Mouse (Mus musculus): ENCODE measurements at regions not wholly inside any gene's neighbourhood (a gene's known extent, or its start where the extent isn't known, plus 50 kb on each side); places are given as distances from the start of the nearest gene placed in this dataset.
"Not testable (repeated sequence)": the region's sequence is repeated elsewhere in the genome, so short reads cannot be mapped to it uniquely, and the experiment has no call there.

DNA sequence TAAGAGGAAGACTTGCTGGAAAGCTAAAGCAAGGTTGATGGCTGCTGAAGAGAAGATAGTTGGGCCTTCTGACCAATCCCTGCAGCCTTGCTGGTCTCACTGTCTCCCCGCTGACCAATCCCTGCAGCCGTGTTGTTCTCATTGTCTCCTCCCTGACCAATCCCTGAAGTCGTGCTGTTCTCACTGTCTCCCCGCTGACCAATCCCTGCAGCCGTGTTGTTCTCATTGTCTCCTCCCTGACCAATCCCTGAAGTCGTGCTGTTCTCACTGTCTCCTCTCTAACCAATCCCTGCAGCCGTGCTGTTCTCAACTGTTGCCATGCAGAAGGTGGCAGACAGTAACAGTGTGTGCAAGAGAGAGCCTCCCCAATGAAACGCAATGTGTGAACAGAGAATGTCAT lies 142.6 kb upstream of the Rhobtb1 start:
- H3K4me3 ChIP-seq; H3K9ac ChIP-seq; ATAC-seq (ENCODE audit: low FRiP score, low read depth); H3K9me3 ChIP-seq; H3K27ac ChIP-seq; H3K4me1 ChIP-seq; H3K4me2 ChIP-seq (replicated peaks); H3K36me3 ChIP-seq; H3K27me3 ChIP-seq (replicated peaks): not testable (repeated sequence)
- WGBS = 91% methylated on average over 8 of the region's 8 CpGs

DNA sequence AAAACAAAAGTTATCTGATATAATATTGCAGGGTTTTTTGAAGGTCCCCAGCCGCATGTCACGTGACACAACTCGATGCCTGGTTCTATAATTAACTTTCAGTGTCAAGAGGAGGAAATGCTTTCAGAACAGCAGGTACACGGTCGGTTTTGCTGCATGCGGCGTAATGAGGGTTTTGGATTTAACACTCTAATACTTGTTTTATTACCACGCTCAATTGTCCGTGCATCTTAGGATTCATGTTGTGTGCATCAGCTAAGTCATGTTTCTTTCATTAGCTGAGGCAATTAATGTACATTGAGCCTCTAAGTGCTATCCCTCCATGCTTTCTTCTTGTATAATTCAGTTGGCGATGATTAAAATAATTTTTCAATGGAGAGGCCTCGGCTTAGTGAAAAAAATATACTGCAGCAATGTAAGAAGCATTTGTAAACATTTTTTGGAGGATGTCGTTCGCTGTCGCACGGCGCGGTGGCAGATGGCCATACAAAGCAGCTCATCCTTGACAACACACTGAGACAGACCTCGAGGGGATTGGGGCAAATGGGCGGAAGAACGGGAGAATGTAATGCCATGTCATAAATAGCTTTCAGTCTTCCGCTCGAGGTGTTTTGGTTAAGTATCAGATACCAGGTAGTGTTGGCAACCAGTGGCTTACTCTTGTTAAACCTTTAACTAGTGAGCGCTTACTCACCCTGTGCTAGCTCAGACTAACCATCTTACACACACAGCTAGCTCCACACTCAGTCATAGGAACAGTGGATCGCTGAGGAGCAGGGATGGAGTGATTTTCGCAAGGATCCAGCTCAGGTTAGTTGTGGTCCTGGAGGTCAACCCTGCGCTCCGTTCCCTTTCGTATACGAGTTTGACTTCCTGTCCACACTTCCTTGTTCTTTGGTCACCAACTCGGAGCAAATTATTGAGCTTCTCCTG lies 130.2 kb upstream of the Rhobtb1 start:
- Histone ChIP-seq H3K27ac (no peak overlapping the region; the same call in 1 of the 2 replicates), H3K4me2 (replicated peaks) (peak overlapping the region; percentile 33), H3K4me3 (no peak overlapping the region), H3K27me3 (replicated peaks) (no peaks in the 10 kb centered on the region), H3K9ac (no peak overlapping the region), H3K4me1 (no peaks in the 10 kb centered on the region), H3K36me3 (no peaks in the 10 kb centered on the region), H3K9me3 (no peaks in the 10 kb centered on the region)
- 66% methylated on average over 30 of the region's 30 CpGs for WGBS
- peak; percentile 81 for ATAC-seq (ENCODE audit: low FRiP score, low read depth)

DNA sequence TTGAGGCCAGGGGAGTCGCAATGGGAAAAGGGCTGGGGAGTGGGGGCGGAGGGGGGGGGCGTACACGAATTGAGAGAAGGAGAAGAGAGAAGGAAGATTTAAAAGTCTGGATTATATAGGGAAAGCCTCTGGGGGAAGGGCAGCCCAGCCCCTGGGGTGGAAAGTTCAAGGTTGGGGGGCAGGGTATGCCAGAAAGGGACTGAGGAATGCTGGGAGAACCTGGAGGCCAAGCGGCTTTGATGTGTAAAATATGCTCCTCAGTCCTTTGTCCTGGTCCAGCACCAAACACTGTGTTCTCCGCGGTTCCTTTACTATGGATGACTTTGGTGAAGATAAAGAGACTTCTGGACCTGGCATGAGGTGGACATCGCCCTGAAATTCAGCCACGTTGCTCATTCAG lies 117.8 kb upstream of the Rhobtb1 start:
- Histone ChIP-seq H3K4me2 (replicated peaks) (no peak overlapping the region), H3K4me1 (no peaks in the 10 kb centered on the region), H3K9me3 (no peaks in the 10 kb centered on the region), H3K27ac (no peak overlapping the region), H3K27me3 (replicated peaks) (no peaks in the 10 kb centered on the region), H3K9ac (no peak overlapping the region), H3K36me3 (no peaks in the 10 kb centered on the region), H3K4me3 (no peak overlapping the region)
- no peak for ATAC-seq (ENCODE audit: low FRiP score, low read depth)
- 68% methylated on average over 9 of the region's 9 CpGs for WGBS

DNA sequence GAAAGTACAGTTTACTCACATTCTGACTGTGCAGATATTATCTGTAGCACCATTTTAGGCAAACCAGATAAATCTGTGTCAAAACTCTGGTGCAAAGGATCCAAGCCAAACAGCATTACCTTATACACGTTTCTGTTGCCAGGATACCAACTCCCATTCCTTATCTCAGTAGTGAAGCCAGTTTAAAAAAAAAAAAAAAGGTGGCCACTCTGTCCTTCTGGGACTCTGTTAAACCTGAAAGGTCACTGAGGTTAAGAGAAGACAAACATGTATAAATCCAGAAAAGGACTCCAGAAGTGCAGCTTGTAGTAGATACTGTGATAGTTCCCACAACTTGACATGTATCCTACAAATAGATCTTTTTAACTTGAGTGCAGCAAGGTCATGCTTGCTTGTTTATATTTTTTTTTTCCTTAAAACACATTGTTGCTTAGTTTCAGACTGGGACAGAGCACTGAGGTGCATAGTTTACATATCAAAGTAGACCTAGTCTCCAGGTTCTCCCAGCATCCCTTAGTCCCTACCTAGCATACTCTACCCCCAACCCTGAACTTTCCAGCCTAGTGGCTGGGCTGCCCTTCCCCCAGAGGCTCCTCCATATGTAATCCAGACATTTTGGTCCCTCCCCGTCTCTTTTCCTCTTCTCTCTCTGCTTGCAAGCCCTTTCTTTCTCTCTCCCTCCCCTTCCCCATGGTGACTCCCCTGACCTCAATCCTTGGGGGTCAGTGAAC lies 116.7 kb upstream of the Rhobtb1 start:
- H3K27me3 ChIP-seq (replicated peaks) = no peaks in the 10 kb centered on the region
- WGBS = 44% methylated on average over 2 of the region's 2 CpGs
- no peak overlapping the region for H3K27ac ChIP-seq
- no peaks in the 10 kb centered on the region for H3K9me3 ChIP-seq
- no peak overlapping the region for H3K9ac ChIP-seq
- no peaks in the 10 kb centered on the region for H3K36me3 ChIP-seq
- no peak for ATAC-seq (ENCODE audit: low FRiP score, low read depth)
- H3K4me2 ChIP-seq (replicated peaks) = no peak overlapping the region
- no peak overlapping the region for H3K4me3 ChIP-seq
- H3K4me1 ChIP-seq = no peaks in the 10 kb centered on the region

DNA sequence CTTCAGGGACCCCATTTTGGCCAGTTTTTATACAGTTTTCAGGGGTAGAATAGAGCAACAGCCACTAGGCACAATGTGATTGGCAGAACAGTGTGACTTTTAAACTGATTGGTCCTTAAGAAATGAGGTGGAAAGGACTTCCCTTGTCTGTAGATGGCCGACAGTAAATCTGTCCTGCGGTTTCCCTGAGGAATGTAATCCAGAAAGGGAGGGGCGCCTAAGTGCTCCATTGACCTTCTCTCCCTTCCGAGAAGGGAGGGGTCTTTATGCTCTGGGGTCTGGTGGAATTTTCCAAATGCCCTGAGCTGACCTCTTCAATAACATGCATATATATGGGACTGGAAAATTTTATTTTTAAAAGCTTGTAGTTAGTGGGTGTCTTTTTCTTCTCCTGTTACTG lies 115.7 kb upstream of the Rhobtb1 start:
- ATAC-seq (ENCODE audit: low FRiP score, low read depth) = not testable (repeated sequence)

DNA sequence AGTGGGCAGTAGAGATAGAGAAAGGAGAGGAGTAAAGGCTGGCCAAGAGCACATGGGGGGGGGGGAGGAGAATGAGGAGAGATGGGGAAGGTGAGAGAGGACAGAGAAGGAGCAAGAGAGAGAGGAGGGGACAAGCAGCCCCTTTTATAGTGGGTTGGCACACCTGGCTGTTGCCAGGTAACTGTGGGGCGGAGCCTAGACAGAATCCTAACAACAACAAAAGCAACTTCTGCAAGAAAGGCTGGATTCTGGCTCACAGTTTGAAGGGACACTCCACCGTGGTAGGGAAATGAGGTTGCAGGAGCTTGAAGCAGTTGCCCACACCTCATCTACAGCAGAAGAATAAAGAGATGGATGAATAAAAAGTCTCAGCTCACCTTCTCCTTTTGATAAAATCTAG lies 115.1 kb upstream of the Rhobtb1 start:
- 85% methylated on average over 2 of the region's 2 CpGs for WGBS
- no peak for ATAC-seq (ENCODE audit: low FRiP score, low read depth)
- Histone ChIP-seq H3K9ac (no peak overlapping the region), H3K4me3 (no peak overlapping the region), H3K4me1 (no peaks in the 10 kb centered on the region), H3K36me3 (no peaks in the 10 kb centered on the region), H3K27ac (no peak overlapping the region), H3K4me2 (replicated peaks) (no peak overlapping the region), H3K9me3 (no peaks in the 10 kb centered on the region), H3K27me3 (replicated peaks) (0 out of 2 replicates have a peak, but pooled peaks cover under 1% of the 10 kb centered on the region)

More for the DNA sequence above, 115.7 kb upstream of the Rhobtb1 start:
- not testable (repeated sequence) for H3K9me3 ChIP-seq; H3K27me3 ChIP-seq (replicated peaks); H3K36me3 ChIP-seq; H3K4me2 ChIP-seq (replicated peaks); H3K4me1 ChIP-seq; H3K4me3 ChIP-seq; H3K9ac ChIP-seq; H3K27ac ChIP-seq
- WGBS = 71% methylated on average over 4 of the region's 4 CpGs

DNA sequence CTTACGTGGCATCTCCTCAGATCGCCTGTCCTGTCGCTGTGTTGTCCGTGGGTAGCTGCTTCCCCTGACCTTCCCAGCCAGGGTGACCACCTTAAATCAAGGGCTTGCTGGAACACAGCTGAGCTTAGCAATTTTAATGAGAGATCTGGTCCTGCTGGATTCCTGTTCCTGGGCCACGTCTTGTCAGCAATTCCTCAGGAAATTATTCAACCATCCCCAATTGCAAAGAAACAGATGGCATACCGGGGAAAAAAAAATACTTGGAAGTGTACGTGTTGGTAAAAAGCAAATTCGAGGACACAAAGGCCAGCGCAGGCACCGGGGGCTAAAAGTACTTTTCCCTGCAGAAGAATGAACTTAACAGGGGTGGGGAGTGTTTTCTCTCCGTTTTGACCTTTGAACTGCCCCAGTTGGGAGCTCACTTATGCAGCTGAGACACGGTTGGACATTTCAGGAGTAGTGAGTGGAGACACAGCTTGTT lies 107.0 kb upstream of the Rhobtb1 start:
- ATAC-seq (ENCODE audit: low FRiP score, low read depth) = no peak
- Histone ChIP-seq H3K4me1 (peaks cover 19% of the 10 kb centered on the region; the same call in 1 of the 2 replicates), H3K36me3 (no peaks in the 10 kb centered on the region), H3K27me3 (replicated peaks) (0 out of 2 replicates have a peak, but pooled peaks cover 4% of the 10 kb centered on the region), H3K4me3 (no peak overlapping the region), H3K4me2 (replicated peaks) (peak overlapping the region; percentile 7; the same call in 1 of the 2 replicates), H3K27ac (no peak overlapping the region), H3K9ac (no peak overlapping the region), H3K9me3 (no peaks in the 10 kb centered on the region)
- 25% methylated on average over 12 of the region's 12 CpGs for WGBS

DNA sequence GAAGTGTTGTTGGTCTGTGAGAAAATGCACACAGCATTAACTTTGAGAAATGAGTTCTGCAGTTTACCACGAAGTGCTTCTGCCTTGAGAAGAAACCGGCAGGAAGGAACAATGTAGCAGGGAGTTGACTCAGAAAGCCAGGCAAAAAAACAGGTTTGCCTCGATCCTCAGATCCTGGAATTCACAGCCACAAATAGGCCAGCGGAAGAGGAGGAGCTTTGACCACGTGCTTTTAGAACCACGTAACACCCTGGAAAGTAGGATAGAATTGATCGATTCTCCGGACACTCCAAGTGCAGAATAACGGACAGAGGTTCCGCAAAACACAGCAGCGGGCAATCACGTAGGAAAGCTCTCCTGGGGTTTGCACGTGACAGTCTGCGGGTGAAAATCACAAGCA lies 106.0 kb upstream of the Rhobtb1 start:
- no peak for ATAC-seq (ENCODE audit: low FRiP score, low read depth)
- WGBS = 60% methylated on average over 14 of the region's 14 CpGs
- Histone ChIP-seq H3K27ac (no peak overlapping the region), H3K9me3 (no peaks in the 10 kb centered on the region), H3K27me3 (replicated peaks) (0 out of 2 replicates have a peak, but pooled peaks cover 4% of the 10 kb centered on the region), H3K4me2 (replicated peaks) (peak overlapping the region; percentile 20; the same call in 1 of the 2 replicates), H3K9ac (no peak overlapping the region), H3K4me1 (peaks cover 19% of the 10 kb centered on the region; the same call in 1 of the 2 replicates), H3K4me3 (no peak overlapping the region), H3K36me3 (no peaks in the 10 kb centered on the region)

DNA sequence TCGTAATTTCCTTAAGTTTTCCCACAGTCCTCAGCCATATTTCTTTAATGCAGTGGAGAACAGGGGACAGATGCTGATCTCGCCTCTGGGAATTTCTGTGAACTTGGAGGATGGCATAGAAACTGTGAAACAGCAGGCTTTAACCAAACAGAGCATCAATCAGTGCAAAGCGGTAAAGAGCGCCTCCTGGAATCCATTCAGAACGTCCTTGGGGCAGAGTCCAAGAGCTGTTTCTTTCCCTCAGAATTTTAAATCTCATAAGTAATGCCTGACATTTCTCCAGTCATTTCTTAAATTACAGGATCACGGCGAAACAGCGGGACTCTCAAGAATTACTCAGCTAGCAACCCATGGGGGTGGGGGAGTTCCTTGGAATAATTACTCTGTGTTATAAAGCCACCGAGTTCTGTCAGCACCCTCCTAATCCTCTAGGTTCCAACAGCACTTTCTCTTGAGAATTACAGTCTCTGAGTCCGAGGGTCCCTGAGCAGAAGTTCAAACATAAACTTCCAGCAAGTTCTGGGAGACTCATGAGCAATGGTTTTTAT lies 105.2 kb upstream of the Rhobtb1 start:
- H3K36me3 ChIP-seq = no peaks in the 10 kb centered on the region
- H3K4me3 ChIP-seq = no peak overlapping the region
- no peaks in the 10 kb centered on the region for H3K9me3 ChIP-seq
- H3K9ac ChIP-seq = no peak overlapping the region
- 0 out of 2 replicates have a peak, but pooled peaks cover 4% of the 10 kb centered on the region for H3K27me3 ChIP-seq (replicated peaks)
- WGBS = 40% methylated on average over 10 of the region's 10 CpGs
- H3K4me2 ChIP-seq (replicated peaks) = no peak overlapping the region
- no peak for ATAC-seq (ENCODE audit: low FRiP score, low read depth)
- H3K4me1 ChIP-seq = peaks cover 19% of the 10 kb centered on the region; the same call in 1 of the 2 replicates
- no peak overlapping the region for H3K27ac ChIP-seq

DNA sequence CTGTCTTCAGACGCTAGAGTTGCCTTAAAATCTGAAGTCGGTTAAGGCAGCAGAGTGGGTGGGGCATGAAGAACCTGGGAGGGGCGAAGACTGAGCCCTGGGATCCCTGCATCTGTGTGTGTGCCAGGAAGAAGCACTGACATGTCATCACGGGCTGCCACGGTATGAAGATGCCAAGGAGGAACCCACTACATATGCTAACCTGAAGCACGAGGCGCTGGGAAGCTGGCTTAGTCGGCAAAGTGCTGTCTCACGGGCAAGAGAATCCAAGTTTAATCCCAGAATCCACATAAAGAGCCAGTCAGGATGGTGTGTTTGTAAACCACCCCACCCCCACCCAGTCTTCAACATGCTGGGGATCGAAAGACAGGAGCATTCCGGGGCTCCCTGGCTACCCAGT lies 73.2 kb upstream of the Rhobtb1 start:
- Histone ChIP-seq H3K4me1 (no peaks in the 10 kb centered on the region), H3K9me3 (no peaks in the 10 kb centered on the region), H3K36me3 (no peaks in the 10 kb centered on the region), H3K27me3 (replicated peaks) (no peaks in the 10 kb centered on the region), H3K4me2 (replicated peaks) (no peak overlapping the region), H3K27ac (no peak overlapping the region), H3K9ac (no peak overlapping the region), H3K4me3 (no peak overlapping the region)
- no peak for ATAC-seq (ENCODE audit: low FRiP score, low read depth)
- 84% methylated on average over 11 of the region's 11 CpGs for WGBS

DNA sequence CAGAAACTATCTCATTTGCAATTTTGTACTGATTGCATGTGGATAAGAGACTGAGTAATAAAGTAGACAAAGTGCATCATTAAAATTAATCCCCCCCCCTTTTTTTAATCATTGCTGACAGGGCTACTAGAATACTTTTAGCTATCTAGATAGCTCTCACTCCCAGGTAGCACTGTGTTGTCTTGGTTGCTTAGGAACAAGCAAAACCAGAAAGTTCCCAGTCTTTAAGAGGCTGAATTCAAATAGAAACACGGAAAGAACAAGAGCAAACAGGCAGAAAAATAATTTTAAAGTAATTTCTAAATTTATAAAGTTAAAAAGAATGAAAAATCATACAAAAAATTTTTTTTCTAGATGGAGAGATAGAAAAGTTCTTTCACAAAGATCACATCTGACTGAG lies 65.0 kb upstream of the Rhobtb1 start:
- no peaks in the 10 kb centered on the region for H3K27me3 ChIP-seq (replicated peaks)
- no peak overlapping the region for H3K4me2 ChIP-seq (replicated peaks)
- H3K27ac ChIP-seq = no peak overlapping the region
- no peak overlapping the region for H3K9ac ChIP-seq
- no peaks in the 10 kb centered on the region for H3K36me3 ChIP-seq
- ATAC-seq (ENCODE audit: low FRiP score, low read depth) = no peak
- no peaks in the 10 kb centered on the region for H3K4me1 ChIP-seq
- H3K4me3 ChIP-seq = no peak overlapping the region
- 89% methylated on average over 1 of the region's 1 CpGs for WGBS
- no peaks in the 10 kb centered on the region for H3K9me3 ChIP-seq

DNA sequence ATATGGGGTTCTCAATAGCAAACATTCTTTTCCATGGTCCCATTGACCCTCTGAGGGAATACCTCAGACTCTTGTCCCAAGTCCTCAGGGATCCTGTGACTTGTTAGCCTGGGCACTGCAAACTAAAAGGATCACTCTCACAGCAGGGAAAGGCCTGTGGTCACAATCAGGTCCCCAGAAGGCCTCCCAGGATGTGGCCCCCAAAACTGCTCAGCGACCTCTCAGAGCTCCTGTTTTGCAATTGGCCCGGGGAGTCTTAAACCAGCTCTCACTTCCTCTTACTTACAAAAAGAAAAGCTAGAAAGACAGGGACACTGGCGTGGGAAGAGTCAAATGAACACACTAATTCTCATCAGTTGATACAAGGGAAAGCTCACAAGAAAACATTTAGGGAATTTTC lies 59.4 kb upstream of the Rhobtb1 start:
- ATAC-seq (ENCODE audit: low FRiP score, low read depth) = no peak
- Histone ChIP-seq H3K27me3 (replicated peaks) (no peaks in the 10 kb centered on the region), H3K4me3 (no peak overlapping the region), H3K27ac (no peak overlapping the region), H3K9ac (no peak overlapping the region), H3K36me3 (no peaks in the 10 kb centered on the region), H3K4me2 (replicated peaks) (no peak overlapping the region), H3K4me1 (no peaks in the 10 kb centered on the region), H3K9me3 (0 out of 2 replicates have a peak, but pooled peaks cover under 1% of the 10 kb centered on the region)
- 72% methylated on average over 3 of the region's 3 CpGs for WGBS
